Mouse (Mus musculus) E14TG2a.4 (cell line): Measurements from ENCODE around the gene Zfp963.

Source experiments
- CTCF ChIP-seq: conservative IDR thresholded peaks from 2 replicates; pipeline ENCODE4 v1.5.1; 2014; ENCODE audit warnings: low read length
- POU5F1 ChIP-seq: IDR thresholded peaks from 2 replicates; pipeline ENCODE4 v1.6.1; 2014; ENCODE audit warnings: low read length, borderline replicate concordance

GRCm38 (mm10) chr8:69775149-69775534, 25.4 kb upstream of the Zfp963 start:
- TF ChIP-seq CTCF (no peak), POU5F1 (no peak)
